Mouse (Mus musculus): ENCODE results near the gene Tbx6.
A peak's percentile ranks its signal among the peaks of the same experiment; 100 is the strongest.

Gene Tbx6

GRCm38 (mm10) chr7:126780971-126781635, at the start of gene Tbx6:
Gene Tbx6, plus strand, starts transcription at chr7:126781483.
- peak; percentile 56 for DNase-seq

DNA sequence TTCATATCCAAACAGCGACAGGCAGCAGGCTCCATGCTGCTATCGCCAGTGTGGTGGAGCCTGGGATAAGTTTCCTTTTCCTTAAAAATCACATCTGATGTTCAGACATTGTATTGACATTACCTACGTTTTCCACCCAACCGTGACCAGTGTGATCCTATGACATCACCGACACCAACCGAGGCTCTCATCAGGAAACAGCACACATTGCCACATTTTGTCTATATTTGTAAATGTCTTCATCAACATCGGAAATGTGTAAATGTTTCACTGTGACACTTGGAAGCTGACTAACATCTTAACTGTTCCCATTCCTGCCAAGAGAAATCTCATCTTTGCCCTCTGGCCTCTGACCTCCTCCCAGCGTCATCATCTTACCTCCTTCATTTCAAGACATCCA, 45.2 kb upstream of the Tbx6 start:
- no peak for DNase-seq

GRCm38 (mm10) chr7:126739551-126739950, 41.7 kb upstream of the Tbx6 start:
- no peak for DNase-seq

GRCm38 (mm10) chr7:126740132-126740735, 41.0 kb upstream of the Tbx6 start:
- DNase-seq = no peak

DNA sequence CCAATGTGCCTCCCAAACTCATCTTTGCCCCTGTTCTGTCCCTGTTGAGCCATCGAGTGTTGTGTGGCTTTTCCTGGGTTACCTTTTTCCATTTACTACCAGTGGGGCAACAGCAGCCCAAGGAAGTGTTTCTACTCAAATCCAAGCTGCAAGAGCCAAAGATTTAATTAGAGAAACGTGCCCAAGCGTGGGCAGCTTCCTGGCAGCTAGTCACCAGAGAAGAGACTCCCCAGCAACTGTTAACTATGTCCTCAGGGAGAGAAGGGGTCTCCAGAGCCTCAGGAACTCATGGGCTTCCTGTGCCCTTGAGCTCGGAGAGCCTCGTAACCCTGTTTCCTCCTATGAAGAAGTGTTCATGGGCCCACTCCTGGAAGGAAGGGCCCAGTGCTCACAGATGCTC, 40.3 kb upstream of the Tbx6 start:
- no peak for DNase-seq

DNA sequence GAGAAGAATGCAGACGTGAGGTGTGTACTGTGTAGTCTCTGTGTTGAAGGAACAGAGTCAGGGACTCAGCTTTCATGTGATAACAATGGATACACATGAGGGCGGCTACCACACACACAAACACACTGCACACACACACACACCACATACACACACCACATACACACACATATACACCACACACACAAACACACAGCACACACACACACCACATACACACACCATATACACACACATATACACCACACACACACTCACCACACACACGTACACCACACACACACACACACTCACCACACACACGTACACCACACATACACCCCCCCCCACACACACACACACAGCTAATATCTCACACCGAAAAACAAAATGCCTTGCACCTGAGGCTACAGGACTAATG, 39.8 kb upstream of the Tbx6 start:
- DNase-seq = no peak

- no peak for DNase-seq
These were observed 39.3 kb upstream of the Tbx6 start for GRCm38 (mm10) chr7:126741964-126742482.

GRCm38 (mm10) chr7:126746066-126746465, 35.2 kb upstream of the Tbx6 start:
- no peak for DNase-seq

DNA sequence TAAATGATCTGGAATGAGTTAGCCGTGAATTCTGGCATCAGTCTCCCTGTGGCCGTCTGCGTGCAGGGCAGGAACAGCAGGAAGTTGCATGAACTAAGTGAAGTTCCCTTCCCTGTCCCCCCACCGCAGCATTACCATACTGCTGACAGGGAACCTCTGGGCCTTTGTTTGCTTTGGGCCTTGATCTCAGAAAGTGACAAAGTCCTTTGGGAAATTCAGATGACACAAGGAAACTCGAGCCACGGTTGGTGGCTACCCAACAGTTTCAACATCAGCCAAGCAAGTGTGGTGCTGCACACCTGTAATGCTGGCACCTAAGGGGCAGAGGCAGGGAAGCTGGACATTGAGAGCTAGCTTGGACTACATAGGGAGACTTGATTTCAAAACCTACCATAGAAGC, 34.5 kb upstream of the Tbx6 start:
- DNase-seq = no peak

DNA sequence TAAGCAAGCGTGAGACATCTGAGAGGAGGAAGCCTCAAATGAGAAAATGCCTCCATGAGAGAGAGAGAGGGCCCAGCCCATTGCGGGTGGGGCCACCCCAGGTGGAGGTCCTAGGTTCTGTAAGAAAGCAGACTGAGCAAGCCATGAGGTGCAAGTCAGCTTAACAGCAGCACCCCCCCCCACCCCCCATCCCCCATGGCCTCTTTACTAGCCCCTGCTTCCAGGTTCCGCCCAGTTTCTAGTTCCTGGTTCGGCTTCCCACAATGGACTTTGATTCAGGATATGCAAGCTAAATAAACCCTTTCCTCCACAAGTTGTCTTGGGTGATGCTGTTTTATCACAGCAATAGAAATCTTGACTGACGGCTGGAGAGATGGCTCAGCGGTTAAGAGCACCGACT, 32.5 kb upstream of the Tbx6 start:
- no peak for DNase-seq

- no peak for DNase-seq
These were observed 31.5 kb upstream of the Tbx6 start for GRCm38 (mm10) chr7:126749582-126750343.

- peak; percentile 89 for DNase-seq
These were observed 26.4 kb upstream of the Tbx6 start for GRCm38 (mm10) chr7:126754866-126755265.

GRCm38 (mm10) chr7:126758539-126758938, 22.7 kb upstream of the Tbx6 start:
- DNase-seq = no peak

DNA sequence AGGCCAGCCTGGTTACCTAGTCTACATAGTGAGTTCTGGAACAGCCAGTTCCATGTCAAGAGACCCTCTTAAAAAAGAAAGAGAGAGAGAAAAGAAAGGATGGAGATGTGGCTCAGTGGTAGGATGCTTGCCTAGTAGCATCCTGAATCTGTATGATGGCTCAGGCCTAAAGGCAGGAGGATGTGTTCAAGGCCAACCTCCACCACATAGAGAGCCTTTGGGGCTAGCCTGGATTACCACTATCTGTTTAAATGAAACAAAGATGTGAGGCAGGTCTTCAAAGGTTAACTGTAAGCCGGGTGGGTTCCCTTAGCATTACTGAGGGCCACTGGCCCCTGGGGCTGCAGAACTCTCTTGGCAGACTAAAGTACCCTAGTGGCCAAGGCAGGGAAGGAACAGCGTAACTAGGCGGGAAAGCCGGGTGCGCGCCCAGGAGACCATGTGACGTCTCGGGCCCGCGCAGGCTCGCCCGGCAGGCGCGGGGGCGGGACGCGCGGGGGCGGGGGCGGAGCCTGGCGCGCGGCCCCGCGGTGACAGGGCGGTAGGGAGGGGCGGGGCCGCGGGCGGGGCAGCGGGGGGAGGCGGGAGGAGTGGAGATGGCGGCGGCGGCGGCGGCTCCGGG, 22.1 kb upstream of the Tbx6 start, which contains the start of gene Mapk3:
TSS of gene Mapk3 (plus strand) at position 552 of the 622 bp plus-strand sequence.
- DNase-seq = peak; percentile 95

- no peak for DNase-seq
These were observed 21.5 kb upstream of the Tbx6 start for GRCm38 (mm10) chr7:126759672-126760390.

GRCm38 (mm10) chr7:126760391-126760802, 20.9 kb upstream of the Tbx6 start:
- DNase-seq = peak; percentile 85

GRCm38 (mm10) chr7:126760956-126761355, 20.3 kb upstream of the Tbx6 start:
- DNase-seq = no peak

GRCm38 (mm10) chr7:126761529-126762067, 19.7 kb upstream of the Tbx6 start:
- DNase-seq = no peak

- no peak for DNase-seq
These were observed 18.7 kb upstream of the Tbx6 start for GRCm38 (mm10) chr7:126762471-126763008.

- no peak for DNase-seq
These were observed 15.7 kb upstream of the Tbx6 start for GRCm38 (mm10) chr7:126765540-126765939.

GRCm38 (mm10) chr7:126766201-126766600, 15.1 kb upstream of the Tbx6 start, which contains the start of gene Gdpd3:
Gene Gdpd3, plus strand, starts transcription at chr7:126766334.
- DNase-seq = peak; percentile 78

DNA sequence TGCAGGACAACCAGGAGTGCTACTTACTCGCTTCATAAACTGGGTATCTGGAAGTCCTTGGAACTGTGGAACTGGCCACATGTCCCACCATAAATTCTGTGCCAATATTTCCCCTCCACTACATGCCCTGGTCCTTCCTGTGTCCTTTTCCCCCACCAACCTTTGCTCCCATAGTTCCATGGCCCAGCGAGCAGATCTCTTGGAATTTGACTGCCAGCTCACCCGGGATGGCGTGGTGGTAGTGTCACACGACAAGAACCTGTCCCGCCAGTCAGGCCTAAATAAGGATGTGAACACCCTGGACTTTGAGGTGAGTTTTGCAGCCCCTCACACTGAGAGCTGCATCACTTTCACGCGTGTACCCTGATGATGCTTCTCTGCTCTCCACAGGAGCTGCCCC, 14.3 kb upstream of the Tbx6 start:
- peak; percentile 39 for DNase-seq

All from kidney, postnatal 14 days (tissue).